ENCODE assay signal across 15 mouse cellular contexts in the genomic region with DNA sequence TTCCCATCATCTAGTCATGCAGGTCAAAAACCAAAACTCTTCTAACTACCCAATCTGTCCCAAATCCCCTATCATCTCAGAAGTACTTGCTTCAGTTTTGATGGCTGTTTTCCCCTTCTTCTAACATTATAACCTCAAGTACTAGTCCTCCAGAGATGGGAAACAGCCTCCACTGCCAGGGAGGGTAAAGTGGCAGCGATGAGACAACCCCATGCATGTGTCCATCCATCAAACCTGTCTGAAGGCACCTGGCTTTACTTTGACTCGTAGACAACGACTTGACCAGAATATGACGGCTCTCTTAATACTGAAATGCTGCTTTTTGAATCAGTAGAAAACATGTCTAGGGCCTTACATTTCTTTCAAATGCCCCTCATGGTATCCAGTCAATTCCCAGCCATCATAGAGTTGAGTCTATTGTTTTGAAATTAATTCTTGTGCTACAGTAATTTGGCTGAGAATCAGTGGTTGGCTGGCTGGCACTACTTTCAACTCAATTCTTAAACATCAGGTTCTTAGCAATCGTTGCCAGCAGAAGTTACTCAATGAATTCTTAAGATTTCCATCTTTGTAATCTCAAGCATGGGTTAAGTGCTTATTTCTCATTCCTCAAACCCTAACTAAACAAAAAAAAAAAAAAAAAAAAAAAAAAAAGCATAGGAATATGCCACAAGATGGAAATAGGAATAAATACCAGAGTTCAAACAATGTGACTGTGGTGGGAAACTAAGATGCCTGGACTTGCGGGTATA. TPM values are rescaled to one million over a fixed set of nuclear protein-coding genes. Genes with fewer than 3 reads are reported as not detected.
DNase-seq lines count a peak whose midpoint lies in the region; ATAC-seq and TF ChIP-seq lines count a peak whose summit lies in the region.
"Had no signal": no experiment of that assay in that cellular context is flagged by ENCODE, and none has a peak within 500 bp of the region (broad histone marks: within the 10 kb centered on the region; RNA-seq: fewer than 3 reads in every experiment).

No protein-coding gene starts in this region.

- DNase-seq in heart, adult 11 months = peak; percentile 80
- no peak for DNase-seq in heart, adult 18-20 months
- peak; percentile 72 for DNase-seq in lung, postnatal 0 days (ENCODE audit: low spot score)
- DNase-seq in lung, postnatal 4 days = no peak
- DNase-seq in CH12.LX (ENCODE audit: extremely low read depth) (no peak), adipocyte (ENCODE audit: low spot score) (peak; percentile 47)
- no peak for DNase-seq in left cerebral cortex, adult 18-20 months (ENCODE audit: low spot score in 2 of 2)

- WGBS in lung, postnatal 0 days = 63% methylated on average over 6 of the region's 6 CpGs
- 93% methylated on average over 6 of the region's 6 CpGs for WGBS in neural tube, embryonic 15.5 days

- H3K4me3 ChIP-seq in lung, postnatal 0 days (ENCODE audit: low read depth, low read length) = no peak overlapping the region
- no peak overlapping the region for H3K4me3 ChIP-seq in CH12.LX (replicated peaks in 1 of 3; ENCODE audit: low read depth in 2 of 3, low read length in 2 of 3, poor library complexity in 1 of 3)
- H3K4me3 ChIP-seq in neural tube, embryonic 15.5 days (replicated peaks) = no peak overlapping the region
- H3K4me3 ChIP-seq: embryonic facial prominence, embryonic 13.5 days; hindbrain, embryonic 10.5 days had no signal

- TF ChIP-seq EP300 in lung, postnatal 0 days (IDR thresholded peaks at IDR 0.05) = peak; percentile 61
- TF ChIP-seq EP300 in CH12.LX (IDR thresholded peaks at IDR 0.05; ENCODE audit: low read length) = no peak

- H3K9me3 ChIP-seq in lung, postnatal 0 days (ENCODE audit: low read length) = no peaks in the 10 kb centered on the region
- no peaks in the 10 kb centered on the region for H3K9me3 ChIP-seq in CH12.LX (replicated peaks; ENCODE audit: low read length)
- H3K9me3 ChIP-seq in neural tube, embryonic 15.5 days (replicated peaks) = no peaks in the 10 kb centered on the region
- H3K9me3 ChIP-seq: embryonic facial prominence, embryonic 13.5 days; G1E; heart, embryonic 15.5 days; hindbrain, embryonic 10.5 days had no signal

- no peak for TF ChIP-seq POLR2A in CH12.LX (IDR thresholded peaks at IDR 0.05; ENCODE audit: low read depth, low read length)

- no peak overlapping the region for H3K9ac ChIP-seq in lung, postnatal 0 days (replicated peaks; ENCODE audit: low read depth)
- no peak overlapping the region for H3K9ac ChIP-seq in CH12.LX (ENCODE audit: insufficient read depth, low read depth)
- no peak overlapping the region for H3K9ac ChIP-seq in neural tube, embryonic 15.5 days (replicated peaks)
- H3K9ac ChIP-seq: embryonic facial prominence, embryonic 13.5 days; hindbrain, embryonic 14.5 days had no signal

- H3K36me3 ChIP-seq in lung, postnatal 0 days (ENCODE audit: insufficient read depth, low read length) = peaks cover 10% of the 10 kb centered on the region; the same call in 1 of the 2 replicates
- H3K36me3 ChIP-seq in CH12.LX (replicated peaks in 1 of 2; ENCODE audit: control insufficient read depth in 1 of 2, insufficient read depth in 1 of 2, low read length in 1 of 2) = peaks cover 32 to 59% of the 10 kb centered on the region in 2 experiments
- peaks cover 30% of the 10 kb centered on the region for H3K36me3 ChIP-seq in neural tube, embryonic 15.5 days

- ATAC-seq in lung, postnatal 0 days = peak; percentile 32
- no peak for ATAC-seq in neural tube, embryonic 15.5 days (ENCODE audit: low FRiP score)

- no peaks in the 10 kb centered on the region for H3K27me3 ChIP-seq in lung, postnatal 0 days (replicated peaks; ENCODE audit: insufficient read depth, low read length)
- no peaks in the 10 kb centered on the region for H3K27me3 ChIP-seq in CH12.LX (replicated peaks)
- no peaks in the 10 kb centered on the region for H3K27me3 ChIP-seq in neural tube, embryonic 15.5 days (replicated peaks)
- H3K27me3 ChIP-seq: embryonic facial prominence, embryonic 13.5 days; heart, embryonic 15.5 days had no signal

- H3K27ac ChIP-seq in lung, postnatal 0 days (ENCODE audit: low read length) = peak overlapping the region; percentile 15; the same call in 1 of the 2 replicates
- no peak overlapping the region for H3K27ac ChIP-seq in CH12.LX (ENCODE audit: insufficient read depth, low read depth)
- H3K27ac ChIP-seq in neural tube, embryonic 15.5 days (replicated peaks) = no peak overlapping the region
- H3K27ac ChIP-seq: embryonic facial prominence, embryonic 13.5 days; hindbrain, embryonic 10.5 days; hindbrain, embryonic 14.5 days had no signal

- peaks cover 3% of the 10 kb centered on the region for H3K79me2 ChIP-seq in CH12.LX (replicated peaks; ENCODE audit: control insufficient read depth, extremely low read depth, insufficient read depth, poor library complexity, severe bottlenecking)

- dilution Hi-C loops in CH12.LX (cut with MboI; ENCODE audit: extremely low pct_ligation_motif_present, extremely low pct_unique_long_range_greater_than_20kb, low sequenced_read_pairs) = no loop called here

- TF ChIP-seq CTCF in lung, postnatal 0 days (IDR thresholded peaks at IDR 0.05) = no peak
- no peak for TF ChIP-seq CTCF in CH12.LX (conservative IDR thresholded peaks at IDR 0.05 in 1 of 2, IDR thresholded peaks at IDR 0.05 in 1 of 2; ENCODE audit: low read depth in 2 of 2, low read length in 2 of 2)

- no peak for TF ChIP-seq RAD21 in CH12.LX (IDR thresholded peaks at IDR 0.05; ENCODE audit: low read depth, low read length)

- H3K4me2 ChIP-seq in lung, postnatal 0 days (replicated peaks; ENCODE audit: low read depth, low read length) = no peak overlapping the region
- no peak overlapping the region for H3K4me2 ChIP-seq in CH12.LX (ENCODE audit: insufficient read depth, low read depth, poor library complexity, severe bottlenecking)
- H3K4me2 ChIP-seq in neural tube, embryonic 15.5 days = no peak overlapping the region
- H3K4me2 ChIP-seq: embryonic facial prominence, embryonic 13.5 days; hindbrain, embryonic 14.5 days had no signal

- no peaks in the 10 kb centered on the region for H3K4me1 ChIP-seq in lung, postnatal 0 days (ENCODE audit: insufficient read depth, low read depth, low read length)
- peaks cover 4 to 24% of the 10 kb centered on the region in 2 experiments; a peak in 3 of 4 replicates for H3K4me1 ChIP-seq in CH12.LX (ENCODE audit: control insufficient read depth in 1 of 2, insufficient read depth in 2 of 2)
- peaks cover 6% of the 10 kb centered on the region; the same call in 1 of the 2 replicates for H3K4me1 ChIP-seq in neural tube, embryonic 15.5 days
- H3K4me1 ChIP-seq: embryonic facial prominence, embryonic 13.5 days; hindbrain, embryonic 10.5 days had no signal

- in situ Hi-C loops in CH12.LX (cut with MboI; ENCODE audit: low pct_ligation_motif_present, low pct_unique_long_range_greater_than_20kb, low sequenced_read_pairs) = no loop called here

TF ChIP-seq in CH12.LX, 34 proteins besides CTCF, POLR2A, EP300 and RAD21:
- TF ChIP-seq ETS1 (conservative IDR thresholded peaks at IDR 0.05; ENCODE audit: low read depth, low read length) = no peak
- TF ChIP-seq POLR2AphosphoS2 (IDR thresholded peaks at IDR 0.05; ENCODE audit: low read depth, low read length) = peak; percentile 72; the same call in 1 of the 2 replicates
TF ChIP-seq in CH12.LX: peak in this region for 1.

RNA-seq across cellular contexts. Expression of a gene that starts 1.4 kb away (rescaled TPM):
- total RNA-seq in heart, adult 18-20 months (2021) = 10 to 100 TPM; 50.9 to 60.2 TPM
- polyA plus RNA-seq in lung, postnatal 0 days (2015; fragmentation: Nextera tagmentation; extraction: Ambion mirVana) = 0.16 and 0.38 TPM in 2 replicates
- not detected in 2 replicates for total RNA-seq in CH12.LX (2012; rRNA removed)
- total RNA-seq in CH12.LX (2014; rRNA removed) = not detected in 2 replicates
- polyA plus RNA-seq in CH12.LX (2012; ENCODE audit: insufficient read length, low read depth) = not detected in 2 replicates
- 1 to 10 TPM; 1.8 to 2.6 TPM for total RNA-seq in left cerebral cortex, adult 18-20 months (2021)
- polyA plus RNA-seq in neural tube, embryonic 15.5 days (2015; fragmentation: Nextera tagmentation; extraction: Ambion mirVana) = 0.40 and 0.59 TPM in 2 replicates
- total RNA-seq: adrenal gland, postnatal 14 days had no signal
- polyA plus RNA-seq: embryonic facial prominence, embryonic 13.5 days; forebrain, embryonic 14.5 days; G1E; hindbrain, embryonic 10.5 days; hindbrain, embryonic 14.5 days had no signal

RNA-seq across cellular contexts. Expression of a gene that starts 47.6 kb away (rescaled TPM):
- 100 to 1,000 TPM in 1 of 2 experiments, 10 to 100 TPM in 1; 98.6 to 105 TPM for total RNA-seq in heart, adult 18-20 months (2021)
- polyA plus RNA-seq in lung, postnatal 0 days (2015; fragmentation: Nextera tagmentation; extraction: Ambion mirVana) = 167 and 192 TPM in 2 replicates
- total RNA-seq in CH12.LX (2012; rRNA removed) (98.2 and 105 TPM in 2 replicates), CH12.LX (2014; rRNA removed) (427 and 506 TPM in 2 replicates)
- polyA plus RNA-seq in CH12.LX (2012; ENCODE audit: insufficient read length, low read depth) = 258 and 269 TPM in 2 replicates
- 100 to 1,000 TPM; 105 to 108 TPM for total RNA-seq in left cerebral cortex, adult 18-20 months (2021)
- 140 and 145 TPM in 2 replicates for polyA plus RNA-seq in neural tube, embryonic 15.5 days (2015; fragmentation: Nextera tagmentation; extraction: Ambion mirVana)

Comparison
In these comparisons a context has a peak if more than half of its experiments do, and no peak if none do; other contexts are left out.
1. DNase-seq: peak in heart, adult 11 months (single experiment), lung, postnatal 0 days (single experiment) and adipocyte (single experiment); none in heart, adult 18-20 months (0 of 2), lung, postnatal 4 days (0 of 2), CH12.LX (single experiment) and left cerebral cortex, adult 18-20 months (0 of 2).
2. RNA of a gene that starts 1.4 kb away (total RNA-seq): 50.9 to 60.2 TPM in heart, adult 18-20 months; 1.8 to 2.6 TPM in left cerebral cortex, adult 18-20 months and not detected in CH12.LX; every median in the first group is over 10 times any median in the second.